Mouse (Mus musculus): ENCODE data around the gene B9d2. TPM values are rescaled to one million over a fixed set of nuclear protein-coding genes. Genes with fewer than 3 reads are reported as not detected.

B9d2 gene
- polyA plus RNA-seq, 1 experiment from 2014 or later = 33.1 TPM

DNA sequence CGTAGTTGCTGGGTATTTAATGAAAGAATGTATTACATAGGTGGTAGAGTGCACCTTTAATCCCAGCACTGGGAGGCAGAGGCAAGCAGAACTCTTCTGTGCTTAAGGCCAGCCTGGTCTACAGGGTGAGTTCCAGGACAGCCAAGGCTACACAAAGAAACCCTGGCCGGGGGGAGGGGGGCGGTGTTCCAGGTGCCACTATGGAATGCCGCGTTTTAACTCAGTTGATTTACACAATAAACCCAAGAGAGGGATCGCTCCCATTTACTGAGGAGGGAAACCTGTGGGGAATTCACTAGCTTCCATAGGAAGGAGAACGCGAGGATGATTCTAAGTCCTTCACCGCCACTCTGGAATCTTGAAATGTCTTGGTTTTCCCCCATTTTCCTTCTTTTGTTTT is 10.9 kb upstream of the B9d2 start:
- ATAC-seq (ENCODE audit: low FRiP score) (no peak), DNase-seq (ENCODE audit: low spot score) (no peak)
- Histone ChIP-seq H3K27me3 (ENCODE audit: control insufficient read depth, insufficient read depth, low read length) (peaks cover 14% of the 10 kb centered on the region), H3K4me2 (replicated peaks; ENCODE audit: low read depth, low read length) (no peak overlapping the region), H3K27ac (ENCODE audit: low read depth, low read length) (no peak overlapping the region), H3K36me3 (ENCODE audit: control insufficient read depth, insufficient read depth, low read length) (no peaks in the 10 kb centered on the region), H3K9ac (ENCODE audit: low read depth, low read length) (no peak overlapping the region), H3K9me3 (ENCODE audit: control insufficient read depth, low read length) (no peaks in the 10 kb centered on the region), H3K4me3 (ENCODE audit: low read depth, low read length) (no peak overlapping the region), H3K4me1 (replicated peaks; ENCODE audit: control insufficient read depth, insufficient read depth, low read length) (no peaks in the 10 kb centered on the region; the same call in 1 of the 2 replicates)
- 85% methylated on average over 9 of the region's 9 CpGs for WGBS

GRCm38 (mm10) chr7:25670096-25670495 is 10.5 kb upstream of the B9d2 start:
- Histone ChIP-seq H3K27me3 (ENCODE audit: control insufficient read depth, insufficient read depth, low read length) (peaks cover 19% of the 10 kb centered on the region), H3K27ac (ENCODE audit: low read depth, low read length) (no peak overlapping the region), H3K9ac (ENCODE audit: low read depth, low read length) (no peak overlapping the region), H3K9me3 (ENCODE audit: control insufficient read depth, low read length) (no peaks in the 10 kb centered on the region), H3K4me2 (replicated peaks; ENCODE audit: low read depth, low read length) (no peak overlapping the region), H3K4me1 (replicated peaks; ENCODE audit: control insufficient read depth, insufficient read depth, low read length) (no peaks in the 10 kb centered on the region; the same call in 1 of the 2 replicates), H3K36me3 (ENCODE audit: control insufficient read depth, insufficient read depth, low read length) (no peaks in the 10 kb centered on the region), H3K4me3 (ENCODE audit: low read depth, low read length) (no peak overlapping the region)
- DNase-seq (ENCODE audit: low spot score) (no peak), ATAC-seq (ENCODE audit: low FRiP score) (no peak)
- 93% methylated on average over 4 of the region's 4 CpGs for WGBS

DNA sequence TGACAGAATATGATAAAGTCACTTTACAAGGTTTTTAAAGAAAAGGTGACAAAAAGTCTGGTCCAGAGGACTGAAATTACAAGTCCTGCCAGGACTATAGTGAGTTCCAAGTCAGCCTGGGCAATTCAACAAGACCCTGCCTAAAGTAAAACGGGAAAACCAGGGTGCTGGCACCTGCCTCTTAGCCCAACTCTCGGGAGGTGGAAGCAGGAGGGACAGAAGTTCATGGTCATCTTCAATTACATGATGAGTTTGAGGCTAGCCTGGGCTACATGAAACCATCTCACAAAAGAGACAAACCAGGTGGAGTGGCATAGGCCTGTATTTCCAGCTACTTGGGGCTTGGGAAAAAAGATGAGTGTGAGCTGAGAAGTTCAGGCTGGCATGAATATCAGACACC is 8.9 kb upstream of the B9d2 start:
- no peaks in the 10 kb centered on the region; the same call in 1 of the 2 replicates for H3K4me1 ChIP-seq (replicated peaks; ENCODE audit: control insufficient read depth, insufficient read depth, low read length)
- no peak overlapping the region for H3K4me3 ChIP-seq (ENCODE audit: low read depth, low read length)
- no peak for DNase-seq (ENCODE audit: low spot score)
- ATAC-seq (ENCODE audit: low FRiP score) = no peak
- H3K4me2 ChIP-seq (replicated peaks; ENCODE audit: low read depth, low read length) = no peak overlapping the region
- no peak overlapping the region for H3K9ac ChIP-seq (ENCODE audit: low read depth, low read length)
- H3K36me3 ChIP-seq (ENCODE audit: control insufficient read depth, insufficient read depth, low read length) = no peaks in the 10 kb centered on the region
- WGBS = 64% methylated on average over 2 of the region's 2 CpGs
- no peak overlapping the region for H3K27ac ChIP-seq (ENCODE audit: low read depth, low read length)
- no peaks in the 10 kb centered on the region for H3K9me3 ChIP-seq (ENCODE audit: control insufficient read depth, low read length)
- H3K27me3 ChIP-seq (ENCODE audit: control insufficient read depth, insufficient read depth, low read length) = peaks cover 31% of the 10 kb centered on the region

- 53% methylated on average over 4 of the region's 4 CpGs for WGBS
- DNase-seq (ENCODE audit: low spot score) = no peak
- Histone ChIP-seq H3K36me3 (ENCODE audit: control insufficient read depth, insufficient read depth, low read length) (no peaks in the 10 kb centered on the region), H3K4me2 (replicated peaks; ENCODE audit: low read depth, low read length) (no peak overlapping the region), H3K27me3 (ENCODE audit: control insufficient read depth, insufficient read depth, low read length) (peaks cover 31% of the 10 kb centered on the region), H3K4me1 (replicated peaks; ENCODE audit: control insufficient read depth, insufficient read depth, low read length) (no peaks in the 10 kb centered on the region; the same call in 1 of the 2 replicates), H3K9me3 (ENCODE audit: control insufficient read depth, low read length) (no peaks in the 10 kb centered on the region), H3K4me3 (ENCODE audit: low read depth, low read length) (no peak overlapping the region), H3K27ac (ENCODE audit: low read depth, low read length) (no peak overlapping the region), H3K9ac (ENCODE audit: low read depth, low read length) (no peak overlapping the region)
- ATAC-seq (ENCODE audit: low FRiP score) = no peak
Observed at GRCm38 (mm10) chr7:25672442-25672841, 8.1 kb upstream of the B9d2 start.

- no peak for DNase-seq (ENCODE audit: low spot score)
- peaks cover 36% of the 10 kb centered on the region for H3K27me3 ChIP-seq (ENCODE audit: control insufficient read depth, insufficient read depth, low read length)
- H3K4me2 ChIP-seq (replicated peaks; ENCODE audit: low read depth, low read length) = no peak overlapping the region
- 27% methylated on average over 9 of the region's 9 CpGs for WGBS
- no peaks in the 10 kb centered on the region for H3K36me3 ChIP-seq (ENCODE audit: control insufficient read depth, insufficient read depth, low read length)
- no peak overlapping the region for H3K4me3 ChIP-seq (ENCODE audit: low read depth, low read length)
- H3K27ac ChIP-seq (ENCODE audit: low read depth, low read length) = no peak overlapping the region
- no peaks in the 10 kb centered on the region for H3K9me3 ChIP-seq (ENCODE audit: control insufficient read depth, low read length)
- no peaks in the 10 kb centered on the region; the same call in 1 of the 2 replicates for H3K4me1 ChIP-seq (replicated peaks; ENCODE audit: control insufficient read depth, insufficient read depth, low read length)
- peak overlapping the region; percentile 17; the same call in 1 of the 2 replicates for H3K9ac ChIP-seq (ENCODE audit: low read depth, low read length)
- ATAC-seq (ENCODE audit: low FRiP score) = no peak
Observed at GRCm38 (mm10) chr7:25674297-25674696, 6.3 kb upstream of the B9d2 start.

DNA sequence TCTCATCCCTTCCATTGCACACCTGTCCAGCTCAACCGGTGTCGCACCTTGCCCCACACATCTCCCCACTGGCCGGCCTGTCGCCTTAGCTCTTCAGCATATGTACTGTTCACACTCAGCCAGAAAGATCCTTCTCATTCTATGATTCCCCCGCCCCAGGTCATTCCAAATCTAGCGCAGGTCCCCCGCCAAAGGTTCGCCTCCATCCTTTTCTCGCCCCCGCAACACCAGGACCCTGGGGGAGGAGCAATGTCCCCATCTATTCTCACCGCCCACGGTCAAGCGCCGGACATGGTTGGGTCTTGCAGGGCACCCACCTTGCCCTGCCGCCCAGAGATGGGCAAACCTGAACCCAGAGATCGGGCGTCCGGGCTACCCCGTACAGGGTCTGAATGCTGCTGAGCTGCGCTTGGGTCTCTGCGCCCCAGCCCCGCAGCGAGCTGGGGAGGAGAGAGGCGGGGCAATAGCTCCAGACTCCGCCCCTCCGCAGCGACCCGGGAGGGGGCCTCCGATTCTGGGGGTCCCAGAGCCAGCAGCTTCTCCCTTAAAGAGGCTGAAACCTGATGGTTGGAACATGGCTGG is 5.8 kb upstream of the B9d2 start, which contains the start of gene Tmem91:
Gene Tmem91 (minus strand): TSS at position 448 of the 582 bp plus-strand sequence.
- Histone ChIP-seq H3K4me2 (replicated peaks; ENCODE audit: low read depth, low read length) (peak within 1 kb of the TSS; percentile 32), H3K9me3 (ENCODE audit: control insufficient read depth, low read length) (no peaks in the 10 kb centered on the region), H3K4me3 (ENCODE audit: low read depth, low read length) (peak within 1 kb of the TSS; percentile 8; the same call in 1 of the 2 replicates), H3K4me1 (replicated peaks; ENCODE audit: control insufficient read depth, insufficient read depth, low read length) (no peaks in the 10 kb centered on the region; the same call in 1 of the 2 replicates), H3K27me3 (ENCODE audit: control insufficient read depth, insufficient read depth, low read length) (peaks cover 36% of the 10 kb centered on the region), H3K9ac (ENCODE audit: low read depth, low read length) (peak within 1 kb of the TSS; percentile 17; the same call in 1 of the 2 replicates), H3K27ac (ENCODE audit: low read depth, low read length) (no peak within 1 kb of the TSS), H3K36me3 (ENCODE audit: control insufficient read depth, insufficient read depth, low read length) (no peaks in the 10 kb centered on the region)
- peak; percentile 54; the same call in 1 of the 2 replicates for ATAC-seq (ENCODE audit: low FRiP score)
- DNase-seq (ENCODE audit: low spot score) = peak; percentile 10
- 1% methylated on average over 29 of the region's 29 CpGs for WGBS

DNA sequence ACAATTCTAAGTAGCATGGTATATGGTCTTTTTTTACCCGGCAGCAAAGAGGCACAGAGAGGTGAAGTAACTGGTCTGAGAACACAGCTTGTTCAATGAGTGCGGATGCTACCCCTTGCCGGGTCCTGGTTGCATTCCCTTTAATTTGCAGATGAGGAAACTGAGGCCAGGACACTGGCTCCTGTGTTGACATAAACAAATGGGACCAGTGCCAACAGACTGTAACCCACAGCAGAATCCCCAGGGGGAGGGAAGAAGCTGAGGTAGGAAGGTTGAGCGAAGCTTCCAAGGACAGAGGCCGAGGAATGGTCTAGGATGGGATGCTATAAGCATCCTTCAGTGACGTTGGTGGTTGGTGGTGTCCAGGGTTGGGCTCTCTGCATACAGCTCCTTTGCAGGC is 5.2 kb upstream of the B9d2 start:
- H3K27ac ChIP-seq (ENCODE audit: low read depth, low read length) = no peak overlapping the region
- no peak overlapping the region for H3K9ac ChIP-seq (ENCODE audit: low read depth, low read length)
- H3K4me1 ChIP-seq (replicated peaks; ENCODE audit: control insufficient read depth, insufficient read depth, low read length) = no peaks in the 10 kb centered on the region; the same call in 1 of the 2 replicates
- no peak overlapping the region for H3K4me2 ChIP-seq (replicated peaks; ENCODE audit: low read depth, low read length)
- DNase-seq (ENCODE audit: low spot score) (peak; percentile 9), ATAC-seq (ENCODE audit: low FRiP score) (no peak)
- no peaks in the 10 kb centered on the region for H3K9me3 ChIP-seq (ENCODE audit: control insufficient read depth, low read length)
- no peak overlapping the region; the same call in 1 of the 2 replicates for H3K4me3 ChIP-seq (ENCODE audit: low read depth, low read length)
- H3K27me3 ChIP-seq (ENCODE audit: control insufficient read depth, insufficient read depth, low read length) = peaks cover 36% of the 10 kb centered on the region
- no peaks in the 10 kb centered on the region for H3K36me3 ChIP-seq (ENCODE audit: control insufficient read depth, insufficient read depth, low read length)
- 44% methylated on average over 6 of the region's 6 CpGs for WGBS

DNA sequence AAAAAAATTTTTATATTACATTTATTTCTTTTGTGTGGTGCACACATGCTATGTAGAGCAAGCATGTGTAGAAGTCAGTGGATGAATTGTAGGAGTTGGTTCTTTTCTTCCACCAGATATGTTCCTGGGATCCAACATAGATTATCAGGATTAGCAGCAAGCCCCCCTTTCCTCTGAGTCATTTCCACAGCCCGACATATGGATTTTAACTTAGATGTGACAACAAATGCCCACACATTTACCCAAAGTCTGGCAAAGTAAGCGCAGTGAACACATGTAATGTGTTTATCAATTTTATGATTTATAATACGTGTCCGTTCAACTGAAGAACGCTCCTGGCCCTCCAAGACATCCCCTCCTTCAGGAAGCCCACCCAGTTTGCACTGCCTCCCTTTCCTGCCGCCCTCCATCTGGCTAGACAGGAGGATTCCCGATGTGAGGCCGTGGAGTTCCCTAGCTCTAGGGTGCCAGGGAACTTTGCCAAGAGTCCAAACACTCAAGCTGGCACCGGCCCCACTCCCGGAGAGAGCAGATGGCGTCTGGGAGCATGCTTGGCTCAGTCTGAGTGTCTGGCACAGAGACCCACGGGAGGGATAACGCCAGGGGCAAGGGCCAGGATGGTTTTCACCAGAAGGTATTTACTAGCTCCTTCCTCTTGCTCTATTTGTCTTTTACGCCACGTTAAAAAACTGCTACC is 4.3 kb upstream of the B9d2 start:
- Histone ChIP-seq H3K27me3 (ENCODE audit: control insufficient read depth, insufficient read depth, low read length) (peaks cover 36% of the 10 kb centered on the region), H3K9me3 (ENCODE audit: control insufficient read depth, low read length) (no peaks in the 10 kb centered on the region), H3K4me1 (replicated peaks; ENCODE audit: control insufficient read depth, insufficient read depth, low read length) (no peaks in the 10 kb centered on the region; the same call in 1 of the 2 replicates), H3K9ac (ENCODE audit: low read depth, low read length) (no peak overlapping the region), H3K27ac (ENCODE audit: low read depth, low read length) (no peak overlapping the region), H3K4me2 (replicated peaks; ENCODE audit: low read depth, low read length) (no peak overlapping the region), H3K4me3 (ENCODE audit: low read depth, low read length) (no peak overlapping the region), H3K36me3 (ENCODE audit: control insufficient read depth, insufficient read depth, low read length) (no peaks in the 10 kb centered on the region)
- ATAC-seq (ENCODE audit: low FRiP score) = no peak
- WGBS = 84% methylated on average over 15 of the region's 15 CpGs
- DNase-seq (ENCODE audit: low spot score) = no peak
